Mouse (Mus musculus): ENCODE data around the gene Tcea3.

- no peak for TF ChIP-seq HCFC1 (IDR thresholded peaks at IDR 0.05; ENCODE audit: borderline replicate concordance, insufficient read depth, low read length)
- TF ChIP-seq CHD2 (IDR thresholded peaks at IDR 0.05; ENCODE audit: low read depth, low read length) = no peak
- TF ChIP-seq MAFK (IDR thresholded peaks at IDR 0.05; ENCODE audit: insufficient read depth, low read depth, low read length) = no peak
- no peak for TF ChIP-seq ZC3H11A (IDR thresholded peaks at IDR 0.05; ENCODE audit: borderline replicate concordance, low read depth, low read length)
- TF ChIP-seq ZNF384 (IDR thresholded peaks at IDR 0.05; ENCODE audit: low read depth, low read length) = no peak
Observed at GRCm38 (mm10) chr4:136302462-136302861, 54.9 kb downstream of the Tcea3 start.
